Mouse (Mus musculus): Measurements from ENCODE around the gene Il20rb. TPM values are rescaled to one million over a fixed set of nuclear protein-coding genes. Genes with fewer than 3 reads are reported as not detected.
A peak's percentile ranks its signal among the peaks of the same experiment; 100 is the strongest.

The Il20rb gene
- total and polyA plus RNA-seq, 2 experiments, result 0.83 to 0.88 TPM

- peak; percentile 70 for DNase-seq (ENCODE audit: extremely low read depth, low read depth, low spot score)
- WGBS, result 2% methylated on average over 9 of the region's 9 CpGs
- Histone ChIP-seq H3K36me3 (ENCODE audit: control insufficient read depth, insufficient read depth, low read length) (no peaks in the 10 kb centered on the region), H3K79me2 (ENCODE audit: control insufficient read depth, insufficient read depth, low read length) (no peaks in the 10 kb centered on the region), H3K27ac (replicated peaks; ENCODE audit: insufficient read depth, low read depth, low read length) (no peak overlapping the region), H3K4me1 (ENCODE audit: control insufficient read depth, insufficient read depth, low read length) (no peaks in the 10 kb centered on the region), H3K9ac (ENCODE audit: low read depth, low read length) (0 out of 2 replicates have a peak overlapping the region, but pooled peaks have one; percentile 11), H3K4me3 (ENCODE audit: insufficient read depth, low read depth, low read length) (peak overlapping the region; percentile 40), H3K27me3 (ENCODE audit: control insufficient read depth, insufficient read depth, low read length) (no peaks in the 10 kb centered on the region)
- no peak for TF ChIP-seq POLR2A (IDR thresholded peaks at IDR 0.05; ENCODE audit: extremely low read depth, insufficient read depth, low read length)
- TF ChIP-seq CTCF (IDR thresholded peaks at IDR 0.05; ENCODE audit: low read depth, low read length), result no peak
Observed at GRCm38 (mm10) chr9:100454664-100454993, 32.0 kb downstream of the Il20rb start.

GRCm38 (mm10) chr9:100453944-100454663 is 32.5 kb downstream of the Il20rb start:
- Histone ChIP-seq H3K27ac (replicated peaks; ENCODE audit: insufficient read depth, low read depth, low read length) (no peak overlapping the region), H3K4me1 (ENCODE audit: control insufficient read depth, insufficient read depth, low read length) (no peaks in the 10 kb centered on the region), H3K27me3 (ENCODE audit: control insufficient read depth, insufficient read depth, low read length) (no peaks in the 10 kb centered on the region), H3K4me3 (ENCODE audit: insufficient read depth, low read depth, low read length) (peak overlapping the region; percentile 40), H3K36me3 (ENCODE audit: control insufficient read depth, insufficient read depth, low read length) (no peaks in the 10 kb centered on the region), H3K9ac (ENCODE audit: low read depth, low read length) (no peak overlapping the region), H3K79me2 (ENCODE audit: control insufficient read depth, insufficient read depth, low read length) (no peaks in the 10 kb centered on the region)
- no peak for DNase-seq (ENCODE audit: extremely low read depth, low read depth, low spot score)
- WGBS, result 5% methylated on average over 25 of the region's 25 CpGs
- TF ChIP-seq POLR2A (IDR thresholded peaks at IDR 0.05; ENCODE audit: extremely low read depth, insufficient read depth, low read length) (no peak), CTCF (IDR thresholded peaks at IDR 0.05; ENCODE audit: low read depth, low read length) (peak; percentile 80)

GRCm38 (mm10) chr9:100452432-100452831 is 34.2 kb downstream of the Il20rb start:
- no peak for TF ChIP-seq POLR2A (IDR thresholded peaks at IDR 0.05; ENCODE audit: extremely low read depth, insufficient read depth, low read length)
- no peak for TF ChIP-seq CTCF (IDR thresholded peaks at IDR 0.05; ENCODE audit: low read depth, low read length)
- WGBS, result 66% methylated on average over 6 of the region's 6 CpGs
- H3K27ac ChIP-seq (replicated peaks; ENCODE audit: insufficient read depth, low read depth, low read length), result no peak overlapping the region
- no peak overlapping the region for H3K9ac ChIP-seq (ENCODE audit: low read depth, low read length)
- no peak for DNase-seq (ENCODE audit: extremely low read depth, low read depth, low spot score)
- H3K4me1 ChIP-seq (ENCODE audit: control insufficient read depth, insufficient read depth, low read length), result no peaks in the 10 kb centered on the region
- H3K36me3 ChIP-seq (ENCODE audit: control insufficient read depth, insufficient read depth, low read length), result no peaks in the 10 kb centered on the region
- no peaks in the 10 kb centered on the region for H3K27me3 ChIP-seq (ENCODE audit: control insufficient read depth, insufficient read depth, low read length)
- H3K4me3 ChIP-seq (ENCODE audit: insufficient read depth, low read depth, low read length), result no peak overlapping the region
- no peaks in the 10 kb centered on the region for H3K79me2 ChIP-seq (ENCODE audit: control insufficient read depth, insufficient read depth, low read length)

GRCm38 (mm10) chr9:100446059-100446686 is 40.4 kb downstream of the Il20rb start:
- Histone ChIP-seq H3K4me3 (ENCODE audit: insufficient read depth, low read depth, low read length) (peak overlapping the region; percentile 78), H3K9ac (ENCODE audit: low read depth, low read length) (peak overlapping the region; percentile 10; the same call in 1 of the 2 replicates), H3K27me3 (ENCODE audit: control insufficient read depth, insufficient read depth, low read length) (no peaks in the 10 kb centered on the region), H3K4me1 (ENCODE audit: control insufficient read depth, insufficient read depth, low read length) (no peaks in the 10 kb centered on the region), H3K79me2 (ENCODE audit: control insufficient read depth, insufficient read depth, low read length) (no peaks in the 10 kb centered on the region), H3K27ac (replicated peaks; ENCODE audit: insufficient read depth, low read depth, low read length) (no peak overlapping the region), H3K36me3 (ENCODE audit: control insufficient read depth, insufficient read depth, low read length) (no peaks in the 10 kb centered on the region)
- TF ChIP-seq CTCF (IDR thresholded peaks at IDR 0.05; ENCODE audit: low read depth, low read length) (peak; percentile 89), POLR2A (IDR thresholded peaks at IDR 0.05; ENCODE audit: extremely low read depth, insufficient read depth, low read length) (no peak)
- peak; percentile 30 for DNase-seq (ENCODE audit: extremely low read depth, low read depth, low spot score)
- WGBS, result 1% methylated on average over 32 of the region's 32 CpGs

GRCm38 (mm10) chr9:100440111-100440790 is 46.3 kb downstream of the Il20rb start:
- H3K27me3 ChIP-seq (ENCODE audit: control insufficient read depth, insufficient read depth, low read length), result no peaks in the 10 kb centered on the region
- no peaks in the 10 kb centered on the region for H3K79me2 ChIP-seq (ENCODE audit: control insufficient read depth, insufficient read depth, low read length)
- no peak for TF ChIP-seq POLR2A (IDR thresholded peaks at IDR 0.05; ENCODE audit: extremely low read depth, insufficient read depth, low read length)
- TF ChIP-seq CTCF (IDR thresholded peaks at IDR 0.05; ENCODE audit: low read depth, low read length), result no peak
- no peak overlapping the region for H3K9ac ChIP-seq (ENCODE audit: low read depth, low read length)
- H3K4me3 ChIP-seq (ENCODE audit: insufficient read depth, low read depth, low read length), result no peak overlapping the region
- WGBS, result 68% methylated on average over 9 of the region's 9 CpGs
- no peak overlapping the region for H3K27ac ChIP-seq (replicated peaks; ENCODE audit: insufficient read depth, low read depth, low read length)
- no peaks in the 10 kb centered on the region for H3K36me3 ChIP-seq (ENCODE audit: control insufficient read depth, insufficient read depth, low read length)
- no peaks in the 10 kb centered on the region; the same call in 1 of the 2 replicates for H3K4me1 ChIP-seq (ENCODE audit: control insufficient read depth, insufficient read depth, low read length)
- DNase-seq (ENCODE audit: extremely low read depth, low read depth, low spot score), result no peak
